Mouse (Mus musculus): ENCODE results near the gene Vcp. TPM values are rescaled to one million over a fixed set of nuclear protein-coding genes. Genes with fewer than 3 reads are reported as not detected.
A peak's percentile ranks its signal among the peaks of the same experiment; 100 is the strongest.

The Vcp gene
- polyA plus RNA-seq, 2 experiments = 80.0 to 176 TPM

DNA sequence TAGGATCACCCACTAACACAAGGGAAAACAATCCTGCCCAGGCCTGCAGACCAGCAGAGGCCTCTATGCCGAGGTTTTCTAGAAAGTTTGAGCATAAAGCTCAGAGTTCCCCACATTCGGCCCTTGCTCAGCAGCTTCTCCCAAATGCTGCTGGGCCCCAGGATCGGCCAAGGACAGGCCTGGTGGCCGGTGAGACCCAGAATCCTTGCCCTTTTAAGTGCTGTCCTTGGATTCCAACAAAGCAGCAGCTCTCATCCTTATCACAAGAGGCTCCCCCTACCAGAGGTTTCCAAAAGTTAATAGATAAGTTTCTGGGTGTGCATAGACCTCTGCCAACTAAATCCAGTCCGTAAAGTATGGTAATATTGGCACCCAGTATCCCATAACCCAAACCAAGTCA is 26.4 kb downstream of the Vcp start:
- no peak for DNase-seq (ENCODE audit: low read depth in 3 of 3, low spot score in 3 of 3)
- H3K4me3 ChIP-seq (ENCODE audit: insufficient read depth in 1 of 2, low read depth in 2 of 2, low read length in 2 of 2) = no peak overlapping the region

DNA sequence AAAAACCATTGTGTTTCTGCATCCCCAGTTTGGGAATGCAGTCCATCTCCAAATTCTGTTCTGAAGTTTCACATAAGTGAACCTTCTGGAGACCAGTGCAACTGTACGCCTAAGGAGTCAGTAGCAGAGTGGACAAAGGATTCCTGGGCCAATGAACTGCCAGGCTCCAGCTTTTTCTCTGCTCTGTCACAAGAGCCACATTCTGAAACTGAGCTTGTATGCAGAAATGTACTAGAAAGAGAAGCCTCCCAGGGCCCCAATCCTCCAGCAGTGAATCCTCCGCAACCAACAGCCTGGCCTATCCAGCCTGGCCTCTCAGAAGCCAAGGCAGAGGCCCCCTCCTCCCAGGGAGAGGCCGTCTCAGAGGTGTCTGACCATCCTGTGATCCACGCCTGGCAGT is 27.4 kb downstream of the Vcp start:
- ATAC-seq (ENCODE audit: insufficient read depth) = no peak
- 64% methylated on average over 4 of the region's 4 CpGs for WGBS (ENCODE audit: insufficient replicate concordance)

More for the DNA sequence above, 26.4 kb downstream of the Vcp start:
- no peak for ATAC-seq (ENCODE audit: insufficient read depth)
- Histone ChIP-seq H3K27me3 (ENCODE audit: control insufficient read depth, insufficient read depth, low read length) (no peaks in the 10 kb centered on the region), H3K4me1 (replicated peaks; ENCODE audit: control insufficient read depth in 2 of 2, insufficient read depth in 2 of 2, low read length in 1 of 2) (no peaks in the 10 kb centered on the region), H3K27ac (no peak overlapping the region), H3K9ac (replicated peaks) (no peak overlapping the region), H3K36me3 (replicated peaks; ENCODE audit: control insufficient read depth, insufficient read depth, low read depth) (peaks cover 5% of the 10 kb centered on the region), H3K4me2 (ENCODE audit: low read depth) (no peak overlapping the region), H3K9me3 (ENCODE audit: control insufficient read depth, low read length) (no peaks in the 10 kb centered on the region)
- TF ChIP-seq CTCF (IDR thresholded peaks at IDR 0.05; ENCODE audit: low read depth) (no peak), EP300 (IDR thresholded peaks at IDR 0.05; ENCODE audit: low read depth) (no peak)
- 62% methylated on average over 5 of the region's 5 CpGs for WGBS (ENCODE audit: insufficient replicate concordance)

DNA sequence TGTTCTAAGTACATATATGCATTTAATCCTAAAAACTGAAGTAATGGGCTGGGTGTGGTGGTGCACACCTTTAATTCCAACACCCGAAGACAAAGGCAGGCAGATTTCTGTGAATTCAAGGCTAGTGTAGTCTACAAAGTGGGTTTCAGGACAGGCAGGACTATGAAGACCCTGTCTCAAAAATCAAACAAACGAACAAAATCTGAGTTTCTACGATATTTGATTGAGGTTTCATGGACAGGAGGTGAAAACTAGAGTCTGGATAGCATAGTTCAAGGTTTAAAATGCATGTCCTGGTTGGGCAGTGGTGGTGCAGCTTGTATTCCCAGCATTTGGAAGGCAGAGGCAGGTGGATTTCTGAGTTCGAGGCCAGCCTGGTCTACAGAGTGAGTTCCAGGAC is 31.0 kb downstream of the Vcp start, which contains the start of gene 1700022I11Rik:
Gene 1700022I11Rik, plus strand, starts transcription at position 301 of the 400 bp plus-strand sequence.
- Histone ChIP-seq H3K36me3 (replicated peaks; ENCODE audit: control insufficient read depth, insufficient read depth, low read depth) (no peaks in the 10 kb centered on the region), H3K27me3 (ENCODE audit: control insufficient read depth, insufficient read depth, low read length) (no peaks in the 10 kb centered on the region), H3K4me2 (ENCODE audit: low read depth) (no peak within 1 kb of the TSS), H3K27ac (no peak within 1 kb of the TSS), H3K4me3 (ENCODE audit: insufficient read depth in 1 of 2, low read depth in 2 of 2, low read length in 2 of 2) (no peak within 1 kb of the TSS), H3K9me3 (ENCODE audit: control insufficient read depth, low read length) (no peaks in the 10 kb centered on the region), H3K9ac (replicated peaks) (no peak within 1 kb of the TSS), H3K4me1 (replicated peaks; ENCODE audit: control insufficient read depth in 2 of 2, insufficient read depth in 2 of 2, low read length in 1 of 2) (peaks cover 0 to 2% of the 10 kb centered on the region in 2 experiments; a peak in 1 of 4 replicates)
- ATAC-seq (ENCODE audit: insufficient read depth) (no peak), DNase-seq (ENCODE audit: low read depth in 3 of 3, low spot score in 3 of 3) (no peak)
- 53% methylated on average over 4 of the region's 4 CpGs for WGBS (ENCODE audit: insufficient replicate concordance)
- TF ChIP-seq CTCF (IDR thresholded peaks at IDR 0.05; ENCODE audit: low read depth) = no peak
- TF ChIP-seq EP300 (IDR thresholded peaks at IDR 0.05; ENCODE audit: low read depth) = no peak

More for the DNA sequence above, 27.4 kb downstream of the Vcp start:
- H3K4me2 ChIP-seq (ENCODE audit: low read depth) = no peak overlapping the region
- no peak overlapping the region for H3K9ac ChIP-seq (replicated peaks)
- no peaks in the 10 kb centered on the region for H3K4me1 ChIP-seq (replicated peaks; ENCODE audit: control insufficient read depth in 2 of 2, insufficient read depth in 2 of 2, low read length in 1 of 2)
- no peaks in the 10 kb centered on the region for H3K36me3 ChIP-seq (replicated peaks; ENCODE audit: control insufficient read depth, insufficient read depth, low read depth)
- no peaks in the 10 kb centered on the region for H3K27me3 ChIP-seq (ENCODE audit: control insufficient read depth, insufficient read depth, low read length)
- H3K27ac ChIP-seq = no peak overlapping the region
- H3K4me3 ChIP-seq (ENCODE audit: insufficient read depth in 1 of 2, low read depth in 2 of 2, low read length in 2 of 2) = no peak overlapping the region
- no peaks in the 10 kb centered on the region for H3K9me3 ChIP-seq (ENCODE audit: control insufficient read depth, low read length)
- no peak for DNase-seq (ENCODE audit: low read depth in 3 of 3, low spot score in 3 of 3)
- TF ChIP-seq CTCF (IDR thresholded peaks at IDR 0.05; ENCODE audit: low read depth) = no peak
- TF ChIP-seq EP300 (IDR thresholded peaks at IDR 0.05; ENCODE audit: low read depth) = no peak

- H3K4me3 ChIP-seq (ENCODE audit: insufficient read depth in 1 of 2, low read depth in 2 of 2, low read length in 2 of 2) = no peak overlapping the region
- peak; percentile 35 to 48 (median 42) for DNase-seq (ENCODE audit: low read depth in 3 of 3, low spot score in 3 of 3)
- H3K27ac ChIP-seq = no peak overlapping the region
- TF ChIP-seq EP300 (IDR thresholded peaks at IDR 0.05; ENCODE audit: low read depth) = no peak
- TF ChIP-seq CTCF (IDR thresholded peaks at IDR 0.05; ENCODE audit: low read depth) = peak; percentile 82
- no peaks in the 10 kb centered on the region for H3K9me3 ChIP-seq (ENCODE audit: control insufficient read depth, low read length)
- peaks cover 0 to 2% of the 10 kb centered on the region in 2 experiments; a peak in 1 of 4 replicates for H3K4me1 ChIP-seq (replicated peaks; ENCODE audit: control insufficient read depth in 2 of 2, insufficient read depth in 2 of 2, low read length in 1 of 2)
- H3K4me2 ChIP-seq (ENCODE audit: low read depth) = peak overlapping the region; percentile 39
- H3K27me3 ChIP-seq (ENCODE audit: control insufficient read depth, insufficient read depth, low read length) = no peaks in the 10 kb centered on the region
- WGBS (ENCODE audit: insufficient replicate concordance) = 13% methylated on average over 12 of the region's 12 CpGs
- no peak overlapping the region for H3K9ac ChIP-seq (replicated peaks)
- H3K36me3 ChIP-seq (replicated peaks; ENCODE audit: control insufficient read depth, insufficient read depth, low read depth) = no peaks in the 10 kb centered on the region
- no peak for ATAC-seq (ENCODE audit: insufficient read depth)
Observed at GRCm38 (mm10) chr4:42965039-42965719, 35.1 kb downstream of the Vcp start.

GRCm38 (mm10) chr4:42963480-42963879 is 36.8 kb downstream of the Vcp start:
- Histone ChIP-seq H3K4me3 (ENCODE audit: insufficient read depth in 1 of 2, low read depth in 2 of 2, low read length in 2 of 2) (no peak overlapping the region), H3K4me2 (ENCODE audit: low read depth) (no peak overlapping the region), H3K27ac (no peak overlapping the region), H3K4me1 (replicated peaks; ENCODE audit: control insufficient read depth in 2 of 2, insufficient read depth in 2 of 2, low read length in 1 of 2) (peaks cover 0 to 2% of the 10 kb centered on the region in 2 experiments; a peak in 1 of 4 replicates), H3K9me3 (ENCODE audit: control insufficient read depth, low read length) (no peaks in the 10 kb centered on the region), H3K36me3 (replicated peaks; ENCODE audit: control insufficient read depth, insufficient read depth, low read depth) (no peaks in the 10 kb centered on the region), H3K27me3 (ENCODE audit: control insufficient read depth, insufficient read depth, low read length) (no peaks in the 10 kb centered on the region), H3K9ac (replicated peaks) (no peak overlapping the region)
- 89% methylated on average over 2 of the region's 2 CpGs for WGBS (ENCODE audit: insufficient replicate concordance)
- TF ChIP-seq EP300 (IDR thresholded peaks at IDR 0.05; ENCODE audit: low read depth) (no peak), CTCF (IDR thresholded peaks at IDR 0.05; ENCODE audit: low read depth) (peak; percentile 51)
- DNase-seq (ENCODE audit: low read depth in 3 of 3, low spot score in 3 of 3) (no peak), ATAC-seq (ENCODE audit: insufficient read depth) (no peak)

Data from liver, embryonic 14.5 days (tissue).